Mouse (Mus musculus): Measurements from ENCODE around the gene Ift122.

DNA sequence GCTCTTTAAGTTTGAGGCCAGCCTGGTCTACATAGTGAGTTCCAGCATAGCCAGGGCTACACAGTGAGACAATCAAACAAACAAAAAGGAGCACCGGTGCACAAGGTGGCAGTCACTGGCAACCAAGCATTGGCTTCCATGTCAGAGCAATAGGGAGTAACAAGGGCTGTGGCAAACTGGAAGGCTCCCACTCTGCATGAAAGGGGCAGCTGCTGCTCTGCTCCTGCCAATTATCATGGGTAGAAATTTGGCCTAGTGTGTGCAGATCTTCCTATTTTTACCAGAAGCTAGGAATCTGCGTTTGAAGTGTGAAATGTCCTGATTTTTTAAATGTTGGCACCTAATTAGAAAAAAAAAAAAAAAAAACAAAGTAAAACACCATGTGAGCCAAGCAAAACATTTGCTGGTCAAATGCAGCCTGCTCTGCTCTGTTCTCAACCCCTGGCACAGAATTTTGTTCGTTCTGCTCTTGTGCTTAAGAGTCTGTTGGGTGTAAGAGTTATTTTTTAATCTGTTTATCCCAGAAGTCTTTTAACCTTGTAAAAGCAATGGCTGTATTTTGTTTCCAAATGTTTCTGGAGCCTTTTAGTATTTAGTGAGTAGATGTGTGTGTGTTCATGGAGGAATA is 2.6 kb downstream of the Ift122 start:
- TF ChIP-seq CTCF (IDR thresholded peaks at IDR 0.05; ENCODE audit: extremely low read depth, insufficient read length, insufficient replicate concordance, low read depth, low read length): no peak
- no peak for TF ChIP-seq POLR2A (IDR thresholded peaks at IDR 0.05; ENCODE audit: low read depth, low read length)

Data from small intestine, adult 2 months (tissue).